20 mouse cellular contexts compared by ENCODE assay signal in genomic region chr14:77642314-77642713, GRCm38 (mm10).
"Had no signal": no experiment of that assay in that cellular context is flagged by ENCODE, and none has a peak within 500 bp of the region (broad histone marks: within the 10 kb centered on the region; RNA-seq: fewer than 3 reads in every experiment).

No protein-coding gene starts in this region.

- H3K9me3 ChIP-seq: limb, embryonic 10.5 days; limb, embryonic 13.5 days; liver, embryonic 12.5 days; liver, embryonic 15.5 days; lung, embryonic 15.5 days had no signal

- H3K4me2 ChIP-seq: limb, embryonic 13.5 days; liver, embryonic 12.5 days; liver, embryonic 15.5 days; lung, embryonic 15.5 days; midbrain, embryonic 11.5 days had no signal

- H3K36me3 ChIP-seq: limb, embryonic 10.5 days; limb, embryonic 13.5 days; liver, embryonic 12.5 days; liver, embryonic 15.5 days; lung, embryonic 15.5 days had no signal

- H3K4me3 ChIP-seq: limb, embryonic 10.5 days; limb, embryonic 13.5 days; liver, embryonic 12.5 days; liver, embryonic 15.5 days; lung, embryonic 15.5 days had no signal

- H3K27me3 ChIP-seq: limb, embryonic 13.5 days; liver, embryonic 12.5 days; liver, embryonic 15.5 days; lung, embryonic 15.5 days had no signal

- H3K4me1 ChIP-seq: liver, embryonic 12.5 days; liver, embryonic 15.5 days; lung, embryonic 15.5 days had no signal

- ATAC-seq: liver, embryonic 12.5 days had no signal

- H3K9ac ChIP-seq: limb, embryonic 13.5 days; liver, embryonic 12.5 days; liver, embryonic 15.5 days; lung, embryonic 15.5 days had no signal

- H3K27ac ChIP-seq: kidney, postnatal 0 days; limb, embryonic 10.5 days; limb, embryonic 13.5 days; liver, embryonic 12.5 days; liver, embryonic 15.5 days; lung, embryonic 15.5 days; stomach, postnatal 0 days had no signal

- DNase-seq: kidney, postnatal 25 days; liver; lung, adult 18-20 months; lung, postnatal 10 days; lung, postnatal 36 days; midbrain, embryonic 14.5 days; right cerebral cortex, adult 18-20 months; right cerebral cortex, postnatal 14 days; right cerebral cortex, postnatal 4 days; thymus, adult 2 months; thymus, postnatal 14 days; thymus, postnatal 4 days had no signal
